Mouse (Mus musculus) G1E (cell line): ENCODE measurements around the gene Gm17087.

ENCODE experiments used
- CTCF ChIP-seq: IDR thresholded peaks from 2 replicates; pipeline ENCODE4 v1.5.1; 2012; ENCODE audit warnings: low read depth, low read length, inconsistent platforms, mixed read lengths
- TAL1 ChIP-seq: conservative IDR thresholded peaks from 2 replicates; pipeline ENCODE4 v1.6.1; 2012; ENCODE audit warnings: low read depth, low read length, inconsistent platforms, mixed read lengths

DNA sequence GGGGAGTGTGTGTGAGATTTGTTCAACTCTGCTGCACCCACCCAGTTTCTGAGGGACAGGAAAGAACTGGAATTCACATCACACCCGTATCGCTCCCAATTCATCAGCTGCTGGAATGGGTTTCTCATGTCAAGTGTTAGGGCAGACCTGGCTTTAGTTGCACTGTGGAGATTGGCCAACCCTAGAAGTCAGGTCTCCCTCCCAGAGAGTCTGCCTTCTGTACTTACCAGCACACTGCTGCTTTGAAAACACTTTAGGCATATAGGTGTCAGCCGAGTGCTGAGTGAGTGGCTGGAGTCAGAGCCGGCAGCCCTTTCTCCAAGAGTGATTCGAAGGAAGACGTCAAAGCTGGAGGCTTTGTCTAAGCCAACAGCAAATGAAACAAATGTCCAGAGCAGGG is 10.5 kb downstream of the Gm17087 start:
- TF ChIP-seq CTCF, result no peak
- TF ChIP-seq TAL1, result no peak
